Mouse (Mus musculus) forebrain, embryonic 10.5 days (tissue): ENCODE results near the gene Gdpd1. TPM values are rescaled to one million over a fixed set of nuclear protein-coding genes. Genes with fewer than 3 reads are reported as not detected.

Source experiments
- DNase-seq: peaks from one replicate; pipeline ENCODE4 v3.0.0-alpha.2; 2017; ENCODE audit warnings: low spot score; ENCODE audit errors: extremely low spot score
- H3K27ac ChIP-seq: fragments of 300-500 bp; sonication (generic); 2 replicates; pipeline ENCODE4 v1.5.1; 2016; ENCODE audit warnings: mild to moderate bottlenecking
- H3K27me3 ChIP-seq: fragments of 300-500 bp; sonication (generic); 2 replicates; pipeline ENCODE4 v1.6.1; 2016; ENCODE audit warnings: mild to moderate bottlenecking; ENCODE audit not compliant: poor library complexity, severe bottlenecking
- H3K36me3 ChIP-seq: fragments of 300-500 bp; sonication (generic); replicated peaks from 2 replicates; pipeline ENCODE4 v1.6.1; 2016; ENCODE audit warnings: mild to moderate bottlenecking, moderate library complexity
- H3K4me1 ChIP-seq: fragments of 300-500 bp; sonication (generic); 2 replicates; pipeline ENCODE4 v1.6.1; 2016
- H3K4me3 ChIP-seq: fragments of 300-500 bp; sonication (generic); 2 replicates; pipeline ENCODE4 v1.5.1; 2016; ENCODE audit warnings: mild to moderate bottlenecking, moderate library complexity
- H3K9me3 ChIP-seq: fragments of 300-500 bp; sonication (generic); 2 replicates; pipeline ENCODE4 v1.6.1; 2016; ENCODE audit warnings: mild to moderate bottlenecking, moderate library complexity
- WGBS: fragments of 180-500 bp; shearing (Covaris S2); methylation state at CpG from one replicate; pipeline ENCODE4 v1.1.7; 2016; 5-methylcytosine and 5-hydroxymethylcytosine counted together
- polyA plus RNA-seq: library from polyadenylated mRNA; unstranded; fragments of >200 nt; fragmentation: Nextera tagmentation; extraction: Ambion mirVana; gene quantifications from 2 replicates; pipeline ENCODE4 v1.2.1, GENCODE M21; 2016

Gdpd1 gene
- polyA plus RNA-seq, 1 experiment from 2014 or later, result 45.3 TPM

DNA sequence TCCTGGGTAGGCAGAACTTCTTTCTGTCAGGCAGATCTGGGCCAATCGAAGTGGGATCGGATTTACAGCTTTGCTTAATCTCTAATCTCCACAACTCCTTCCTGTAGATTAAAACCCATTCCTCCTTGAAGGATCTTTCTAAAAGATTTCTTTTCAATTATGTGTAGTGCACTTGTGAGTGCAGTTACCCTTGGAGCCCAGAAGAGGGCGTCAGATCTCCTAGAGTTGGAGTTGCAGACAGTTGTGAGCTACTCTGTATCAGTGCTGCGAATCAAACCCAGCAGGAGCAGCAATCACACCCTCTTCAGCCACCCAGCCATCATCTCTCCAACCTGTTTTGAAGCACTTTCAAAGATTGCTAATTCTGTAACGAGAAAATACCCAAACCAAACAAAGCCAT, 53.4 kb downstream of the Gdpd1 start:
- Histone ChIP-seq H3K4me3 (no peak overlapping the region), H3K36me3 (no peaks in the 10 kb centered on the region), H3K27ac (no peak overlapping the region), H3K27me3 (no peaks in the 10 kb centered on the region), H3K9me3 (no peaks in the 10 kb centered on the region), H3K4me1 (no peaks in the 10 kb centered on the region)
- no peak for DNase-seq
- 83% methylated on average over 5 of the region's 5 CpGs for WGBS

DNA sequence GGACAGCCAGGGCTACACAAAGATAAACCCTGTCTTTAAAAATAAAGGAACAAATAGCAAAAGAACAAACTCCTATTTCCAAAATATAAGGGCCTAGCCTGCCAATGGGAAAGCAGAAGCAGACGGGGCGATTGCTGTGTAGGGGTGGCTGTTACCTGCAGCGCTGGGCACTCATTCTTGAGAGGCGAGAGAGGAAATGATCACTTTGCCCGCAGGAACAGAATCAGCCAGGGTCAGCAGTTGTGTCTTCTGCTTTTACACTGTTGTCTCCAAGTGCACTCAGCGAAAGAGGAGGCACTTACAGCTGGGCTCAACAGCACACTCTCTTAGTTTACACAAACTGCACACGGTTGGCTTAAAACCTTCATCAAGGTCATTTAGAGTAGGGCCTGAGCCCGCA, 54.4 kb downstream of the Gdpd1 start:
- Histone ChIP-seq H3K27ac (no peak overlapping the region), H3K4me3 (no peak overlapping the region), H3K9me3 (no peaks in the 10 kb centered on the region), H3K27me3 (no peaks in the 10 kb centered on the region), H3K4me1 (no peaks in the 10 kb centered on the region), H3K36me3 (no peaks in the 10 kb centered on the region)
- WGBS, result 90% methylated on average over 8 of the region's 8 CpGs
- no peak for DNase-seq

DNA sequence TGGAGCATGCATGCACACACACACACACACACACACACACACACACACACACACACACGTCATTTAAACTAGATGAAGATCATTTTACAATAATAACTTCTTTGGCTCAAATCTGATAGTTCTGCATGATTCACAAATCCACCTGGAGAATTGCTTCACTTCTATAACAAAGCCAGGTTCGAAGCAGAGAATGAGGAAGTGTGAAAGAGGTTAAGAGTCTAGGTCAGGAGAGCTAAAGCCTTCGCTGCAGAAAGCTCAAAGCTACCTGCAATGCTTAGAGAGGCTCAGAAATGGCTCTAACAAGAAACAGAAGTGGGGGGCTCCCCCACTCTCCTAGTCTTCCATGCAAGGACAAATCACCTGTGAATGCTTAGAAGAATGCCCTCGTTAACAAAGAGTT, 55.8 kb downstream of the Gdpd1 start:
- no peak overlapping the region for H3K4me3 ChIP-seq
- H3K27ac ChIP-seq, result no peak overlapping the region
- H3K4me1 ChIP-seq, result no peaks in the 10 kb centered on the region
- no peaks in the 10 kb centered on the region for H3K36me3 ChIP-seq
- H3K27me3 ChIP-seq, result no peaks in the 10 kb centered on the region
- WGBS, result 80% methylated on average over 4 of the region's 4 CpGs
- no peak for DNase-seq
- no peaks in the 10 kb centered on the region for H3K9me3 ChIP-seq

DNA sequence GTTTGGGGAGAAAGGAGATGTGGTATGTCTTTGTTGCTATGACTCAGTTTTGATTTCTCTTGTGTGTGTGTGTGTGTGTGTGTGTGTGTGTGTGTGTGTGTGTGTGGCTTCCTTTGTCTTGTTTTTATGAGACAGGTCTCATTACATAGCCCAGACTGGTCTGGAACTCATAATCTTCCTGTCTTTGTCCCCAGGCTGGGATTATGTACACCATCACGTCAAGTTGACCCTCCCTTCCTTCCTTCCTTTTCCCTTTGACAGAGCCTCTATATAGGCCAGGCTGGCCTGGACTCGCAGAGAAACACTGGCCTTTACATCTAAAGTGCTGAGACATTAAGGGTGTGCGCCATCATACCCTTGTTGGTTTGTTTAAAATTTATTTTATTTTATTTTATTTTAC, 58.2 kb downstream of the Gdpd1 start:
- WGBS, result 76% methylated on average over 3 of the region's 3 CpGs

DNA sequence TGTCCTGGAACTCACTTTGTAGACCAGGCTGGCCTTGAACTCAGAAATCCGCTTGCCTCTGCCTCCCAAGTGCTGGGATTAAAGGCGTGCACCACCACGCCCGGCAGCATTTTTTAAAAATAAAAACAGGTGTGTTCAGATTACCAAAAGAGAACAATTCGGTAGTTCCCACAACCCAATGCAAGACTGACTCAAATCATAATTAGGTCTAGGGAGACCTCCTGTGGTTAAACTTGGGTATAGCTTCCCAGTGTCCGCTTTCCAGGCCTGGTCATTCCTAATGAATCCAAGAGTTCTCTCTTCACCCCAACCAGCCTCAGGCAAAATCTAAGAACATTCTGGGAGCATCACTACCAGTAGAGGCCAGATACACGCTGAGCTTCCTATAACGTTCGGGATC, 63.4 kb downstream of the Gdpd1 start:
- Histone ChIP-seq H3K36me3 (no peaks in the 10 kb centered on the region), H3K4me1 (peaks cover 13% of the 10 kb centered on the region), H3K27ac (no peak overlapping the region), H3K9me3 (no peaks in the 10 kb centered on the region), H3K4me3 (no peak overlapping the region), H3K27me3 (no peaks in the 10 kb centered on the region)
- WGBS, result 35% methylated on average over 9 of the region's 9 CpGs
- peak; percentile 57 for DNase-seq

More for the DNA sequence above, 58.2 kb downstream of the Gdpd1 start:
- no peaks in the 10 kb centered on the region for H3K36me3 ChIP-seq
- no peak overlapping the region for H3K4me3 ChIP-seq
- no peak overlapping the region for H3K27ac ChIP-seq
- H3K4me1 ChIP-seq, result no peaks in the 10 kb centered on the region
- H3K27me3 ChIP-seq, result no peaks in the 10 kb centered on the region
- no peaks in the 10 kb centered on the region for H3K9me3 ChIP-seq
- no peak for DNase-seq

DNA sequence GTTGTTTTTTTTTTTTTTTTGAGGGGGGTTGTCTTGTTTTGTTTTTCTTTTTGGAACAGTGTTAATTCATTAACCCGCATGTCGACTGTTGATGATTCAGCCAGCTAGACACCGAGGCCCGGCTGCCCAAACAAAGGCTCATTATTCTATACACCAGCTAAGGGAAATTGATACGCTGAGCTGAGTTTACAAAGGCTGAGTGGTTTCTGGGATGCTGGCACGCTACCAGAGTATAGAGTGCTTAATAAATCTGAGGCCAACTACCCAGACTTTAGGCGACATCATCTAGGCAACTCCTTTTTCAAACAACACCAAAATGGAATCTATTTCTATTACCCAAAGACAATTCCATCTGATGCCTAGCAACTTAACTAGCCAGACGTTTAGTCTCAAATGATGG, 66.5 kb downstream of the Gdpd1 start:
- DNase-seq, result no peak
- H3K27ac ChIP-seq, result no peak overlapping the region
- 49% methylated on average over 8 of the region's 8 CpGs for WGBS

DNA sequence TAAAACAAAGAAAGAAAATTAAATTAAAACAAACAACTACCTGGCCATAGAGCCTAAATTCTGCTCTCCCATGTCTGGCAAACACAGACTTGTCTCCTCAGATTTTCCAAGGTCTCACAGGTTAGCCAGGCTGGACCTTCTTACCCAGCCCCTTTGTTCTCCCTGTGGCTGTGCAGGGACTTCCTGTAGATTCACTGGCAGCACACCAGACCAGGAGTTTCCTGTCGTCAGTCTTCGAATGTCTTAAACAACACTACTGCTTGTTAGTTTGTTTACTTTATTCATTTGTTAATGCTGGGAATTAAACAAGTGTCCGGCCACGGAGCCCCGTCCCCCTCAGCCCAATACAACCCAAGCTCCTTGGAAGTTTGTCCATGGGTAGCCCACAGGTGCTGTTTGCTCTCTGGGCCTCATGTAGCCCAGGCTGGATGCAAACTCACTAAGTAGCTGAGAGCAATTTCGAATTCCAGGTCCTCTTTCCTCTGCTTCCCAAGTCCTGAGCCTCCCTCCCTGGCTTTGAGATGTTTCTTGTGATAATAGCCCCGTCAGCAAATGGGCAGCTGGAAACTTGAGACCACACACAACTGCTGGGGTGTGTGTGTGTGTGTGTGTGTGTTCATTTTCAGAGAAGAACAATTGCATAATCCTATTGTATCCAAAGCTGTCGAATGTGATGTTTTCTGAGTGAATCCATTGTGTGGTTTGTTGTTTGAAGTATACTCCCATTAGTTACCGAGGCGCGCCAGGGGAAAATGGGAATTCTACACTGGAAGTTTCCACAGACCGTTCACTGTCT, 68.7 kb downstream of the Gdpd1 start:
- Histone ChIP-seq H3K27me3 (no peaks in the 10 kb centered on the region), H3K27ac (0 out of 2 replicates have a peak overlapping the region, but pooled peaks have one; percentile 3), H3K4me1 (peaks cover 17% of the 10 kb centered on the region), H3K36me3 (no peaks in the 10 kb centered on the region), H3K4me3 (no peak overlapping the region), H3K9me3 (no peaks in the 10 kb centered on the region; the same call in 1 of the 2 replicates)
- no peak for DNase-seq
- WGBS, result 76% methylated on average over 12 of the region's 12 CpGs

More for the DNA sequence above, 66.5 kb downstream of the Gdpd1 start:
- Histone ChIP-seq H3K4me1 (peaks cover 17% of the 10 kb centered on the region), H3K27me3 (no peaks in the 10 kb centered on the region), H3K4me3 (no peak overlapping the region), H3K9me3 (no peaks in the 10 kb centered on the region; the same call in 1 of the 2 replicates), H3K36me3 (no peaks in the 10 kb centered on the region)

DNA sequence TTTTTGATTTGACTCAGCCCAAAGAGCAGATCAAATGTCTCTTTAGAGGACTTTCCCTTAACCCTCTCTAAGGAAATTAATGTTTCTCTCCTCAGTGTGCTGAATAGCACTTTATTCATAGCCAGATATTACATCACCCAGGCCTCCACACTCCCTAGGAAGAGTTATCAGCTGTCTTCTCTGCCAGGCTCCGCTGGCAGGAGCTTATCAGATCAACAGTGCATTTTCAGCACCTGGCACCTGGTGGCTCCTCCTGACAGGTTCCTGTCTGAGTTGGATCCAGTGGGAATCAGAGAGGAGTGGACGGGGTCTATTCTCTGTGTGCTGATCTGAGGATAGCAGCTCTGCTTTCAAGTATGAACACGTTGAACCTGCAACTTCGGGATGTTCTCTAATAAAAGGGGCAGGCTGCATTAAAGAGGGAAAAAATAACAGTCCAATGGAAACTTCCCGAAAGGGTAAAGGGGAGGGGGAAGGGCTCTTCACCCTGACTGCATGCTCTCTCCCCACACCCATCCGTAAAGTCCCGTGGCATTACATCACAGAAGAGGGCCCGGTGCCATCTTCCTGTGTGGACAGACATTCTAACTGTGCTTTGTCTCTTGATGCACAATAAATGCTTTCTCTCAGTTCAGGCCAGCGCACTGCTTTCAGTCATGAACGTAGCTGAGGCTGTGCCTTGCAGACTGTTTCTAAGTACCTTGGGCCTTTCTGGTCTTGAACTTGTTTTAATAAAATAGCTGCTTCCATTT, 71.6 kb downstream of the Gdpd1 start:
- Histone ChIP-seq H3K36me3 (no peaks in the 10 kb centered on the region), H3K27ac (no peak overlapping the region), H3K9me3 (no peaks in the 10 kb centered on the region; the same call in 1 of the 2 replicates), H3K4me1 (peaks cover 10% of the 10 kb centered on the region; the same call in 1 of the 2 replicates), H3K27me3 (no peaks in the 10 kb centered on the region), H3K4me3 (no peak overlapping the region)
- no peak for DNase-seq
- WGBS, result 86% methylated on average over 10 of the region's 10 CpGs

DNA sequence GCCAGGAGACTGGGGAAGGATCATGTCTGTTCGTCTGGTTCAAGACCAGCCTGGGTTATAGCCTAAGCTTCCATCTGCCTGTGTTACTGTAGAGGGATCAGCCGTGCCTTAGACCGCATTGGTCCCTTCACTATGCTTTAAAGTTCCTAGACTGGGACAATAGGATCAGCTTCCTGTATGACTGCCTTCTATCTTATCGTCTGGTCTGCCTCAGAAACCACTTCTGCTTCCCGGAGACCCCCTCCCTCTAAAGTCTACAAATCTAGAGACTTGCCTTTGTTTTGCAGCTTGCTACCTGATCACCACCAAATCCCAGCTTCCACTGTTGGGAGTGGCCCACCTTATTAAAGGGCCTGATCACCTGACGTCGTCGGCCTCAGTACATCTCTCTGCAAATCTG, 72.6 kb downstream of the Gdpd1 start:
- peaks cover 5% of the 10 kb centered on the region; the same call in 1 of the 2 replicates for H3K4me1 ChIP-seq
- H3K4me3 ChIP-seq, result no peak overlapping the region
- no peaks in the 10 kb centered on the region for H3K36me3 ChIP-seq
- no peak for DNase-seq
- no peak overlapping the region for H3K27ac ChIP-seq
- no peaks in the 10 kb centered on the region; the same call in 1 of the 2 replicates for H3K9me3 ChIP-seq
- WGBS, result 87% methylated on average over 8 of the region's 8 CpGs
- no peaks in the 10 kb centered on the region for H3K27me3 ChIP-seq

DNA sequence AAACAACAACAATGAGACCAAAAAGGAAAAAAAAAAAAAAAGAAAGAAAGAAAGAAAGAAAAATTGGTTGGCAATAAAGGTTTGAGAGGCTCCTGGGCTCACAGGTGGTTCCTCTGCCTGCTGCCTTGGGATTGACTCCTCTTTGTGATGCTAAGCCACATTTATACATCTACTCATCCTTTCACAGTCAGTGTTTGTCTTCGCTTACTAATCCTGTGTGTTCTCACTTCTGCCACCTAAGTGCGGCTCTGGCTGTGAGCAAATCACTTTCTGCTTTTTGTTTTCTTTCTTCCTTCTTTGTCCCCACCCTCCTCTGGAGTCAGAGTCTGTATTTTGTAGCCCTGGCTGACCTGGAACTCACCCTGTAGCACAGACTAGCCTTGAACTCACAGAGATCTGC, 77.6 kb downstream of the Gdpd1 start:
- Histone ChIP-seq H3K36me3 (no peaks in the 10 kb centered on the region), H3K9me3 (no peaks in the 10 kb centered on the region), H3K4me1 (peaks cover 51% of the 10 kb centered on the region), H3K27ac (peak overlapping the region; percentile 71), H3K27me3 (peaks cover 16% of the 10 kb centered on the region), H3K4me3 (no peak overlapping the region)
- DNase-seq, result no peak
- WGBS, result 35% methylated on average over 2 of the region's 2 CpGs

DNA sequence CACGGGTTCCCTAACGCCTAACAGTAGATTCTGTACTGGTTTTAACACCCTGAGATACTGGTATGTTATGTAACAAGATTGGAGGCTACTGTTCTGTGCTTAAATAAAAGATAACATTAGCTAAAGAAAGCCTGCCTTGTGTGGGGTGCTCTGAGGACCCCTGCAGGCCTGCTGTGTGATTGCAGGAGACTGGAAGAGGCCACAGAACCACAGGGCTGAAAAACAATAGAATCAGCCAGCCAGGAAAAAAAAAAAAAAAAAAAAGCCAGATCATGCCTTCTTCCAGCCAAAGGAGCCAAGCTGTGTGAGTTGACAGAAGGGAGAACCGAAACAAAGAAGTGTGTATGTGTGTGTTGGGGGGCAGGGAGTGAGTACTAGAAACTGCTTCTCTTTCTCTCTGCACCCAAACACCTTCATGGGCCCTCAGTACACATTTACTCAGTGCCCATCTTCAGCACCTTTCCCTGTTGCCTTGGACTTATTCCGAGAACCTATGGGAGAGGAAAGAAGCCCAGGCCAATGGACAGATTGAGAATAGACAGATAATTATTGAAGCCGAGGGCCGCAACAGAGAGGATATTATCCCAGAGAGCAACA, 78.1 kb downstream of the Gdpd1 start:
- Histone ChIP-seq H3K9me3 (no peaks in the 10 kb centered on the region), H3K27me3 (peaks cover 17% of the 10 kb centered on the region), H3K27ac (peak overlapping the region; percentile 71), H3K4me3 (no peak overlapping the region), H3K4me1 (peaks cover 54% of the 10 kb centered on the region), H3K36me3 (no peaks in the 10 kb centered on the region)
- WGBS, result 36% methylated on average over 6 of the region's 6 CpGs
- DNase-seq, result peak; percentile 60

DNA sequence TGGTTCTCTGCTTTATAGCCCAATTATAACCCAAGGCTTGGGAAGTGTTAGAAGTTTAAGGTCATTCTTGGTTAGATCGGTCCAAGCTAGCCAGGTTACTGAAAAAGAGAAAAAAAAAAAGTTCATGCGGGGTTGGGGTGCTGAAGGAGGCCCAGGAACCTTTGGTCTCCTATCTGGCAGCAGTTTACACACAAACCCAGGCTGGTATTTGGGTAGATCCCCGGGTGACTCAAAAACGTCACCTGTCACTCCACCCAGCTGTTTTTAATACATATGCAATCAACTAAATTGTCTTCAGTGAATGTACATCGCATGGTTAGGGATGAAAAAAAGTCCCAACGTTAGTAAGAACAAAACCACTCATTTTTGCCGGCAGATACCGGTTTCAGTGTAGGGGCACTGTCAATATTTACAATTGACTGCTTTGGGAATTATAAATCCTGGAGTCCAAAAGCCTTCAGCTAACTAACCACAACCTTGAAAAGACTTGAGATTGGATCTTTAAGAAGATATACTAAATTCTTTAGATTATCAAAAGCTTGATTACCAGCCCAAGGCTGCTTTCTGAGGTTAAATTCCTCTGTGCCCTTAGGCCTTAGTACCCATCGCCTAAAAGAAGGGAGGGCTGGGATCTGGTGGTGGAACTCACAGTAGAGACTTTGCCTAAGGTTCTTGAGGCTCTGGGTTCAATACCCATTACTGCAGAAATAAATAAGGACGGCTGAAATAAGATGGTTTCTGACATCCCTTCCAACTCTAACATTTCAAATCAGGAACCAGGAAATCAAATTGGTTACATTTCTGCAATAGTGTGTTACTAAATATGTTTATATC, 78.9 kb downstream of the Gdpd1 start:
- DNase-seq, result no peak
- Histone ChIP-seq H3K27ac (0 out of 2 replicates have a peak overlapping the region, but pooled peaks have one; percentile 71), H3K4me3 (no peak overlapping the region), H3K4me1 (peaks cover 62% of the 10 kb centered on the region), H3K36me3 (no peaks in the 10 kb centered on the region), H3K9me3 (no peaks in the 10 kb centered on the region), H3K27me3 (peaks cover 17% of the 10 kb centered on the region)
- WGBS, result 55% methylated on average over 10 of the region's 10 CpGs
